Mouse (Mus musculus) telencephalon, adult 2 months (tissue): ENCODE measurements around the gene Slc16a13.

ENCODE experiments used
- DNase-seq: peaks from one replicate; pipeline ENCODE4 v3.0.0-alpha.2; 2011; ENCODE audit warnings: low read depth, low spot score

The Slc16a13 gene

DNA sequence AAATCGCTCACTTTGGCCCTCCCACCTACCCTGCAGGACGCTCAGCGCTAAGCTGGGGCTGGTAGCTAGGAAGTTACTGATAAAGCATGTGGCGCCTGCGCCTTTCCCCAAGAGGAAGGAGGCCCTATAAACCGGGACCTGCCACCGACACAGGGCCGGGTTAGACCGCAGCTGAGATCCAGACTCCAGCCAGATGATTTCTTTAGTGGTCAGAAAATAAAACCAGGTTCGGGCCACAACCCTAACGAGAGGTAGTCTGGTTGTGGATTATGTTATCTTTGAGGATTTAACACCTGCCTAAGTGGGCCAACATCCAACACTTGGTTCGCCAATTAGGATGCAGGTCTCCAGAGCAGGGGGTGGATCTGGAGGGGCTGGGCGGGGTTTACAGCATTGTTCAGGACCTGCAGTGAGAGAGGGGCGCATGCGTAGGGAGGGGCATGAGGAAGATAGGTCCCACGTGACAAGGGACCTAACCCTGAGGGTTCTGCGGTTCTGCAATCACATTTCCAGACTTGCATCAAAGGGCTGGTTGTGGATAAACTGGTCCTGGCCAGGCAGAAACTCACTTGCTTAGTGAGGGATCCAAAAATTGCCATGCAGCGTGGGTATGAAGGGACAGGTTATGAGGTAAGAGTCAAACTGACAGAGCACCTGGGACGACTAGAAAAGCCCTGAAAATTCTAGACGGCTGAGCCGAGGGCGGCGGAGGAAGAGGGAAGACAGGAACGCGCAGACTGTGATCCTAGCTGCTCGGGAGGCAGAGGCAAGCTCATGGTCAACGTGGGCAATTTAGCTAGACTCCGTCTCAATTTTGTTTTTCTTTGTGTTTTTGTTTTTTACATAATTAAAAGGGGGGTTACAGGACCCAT, at the start of gene Slc16a13:
Slc16a13 (minus strand) TSS at position 334 of the 872 bp plus-strand sequence.
- DNase-seq, result peak; percentile 98

DNA sequence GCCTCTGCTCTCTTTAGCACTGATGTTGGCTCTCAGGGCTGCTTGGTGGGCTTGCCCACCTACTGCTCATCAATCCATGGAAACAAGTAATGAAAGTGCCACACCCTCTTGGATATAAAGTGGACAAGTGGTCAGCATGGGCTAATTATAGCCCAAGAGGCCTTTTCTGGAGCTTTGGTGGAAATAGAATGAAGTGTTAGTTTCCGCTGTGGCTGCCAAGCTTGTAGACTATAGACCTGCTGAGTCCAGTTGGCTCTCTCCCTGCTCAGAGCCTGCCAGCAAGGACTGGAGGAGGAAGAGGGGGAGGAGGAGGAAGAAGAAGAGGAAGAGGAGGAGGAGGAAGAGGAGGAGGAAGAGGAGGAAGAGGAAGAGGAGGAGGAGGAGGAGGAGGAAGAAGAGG, 45.5 kb upstream of the Slc16a13 start:
- no peak for DNase-seq

DNA sequence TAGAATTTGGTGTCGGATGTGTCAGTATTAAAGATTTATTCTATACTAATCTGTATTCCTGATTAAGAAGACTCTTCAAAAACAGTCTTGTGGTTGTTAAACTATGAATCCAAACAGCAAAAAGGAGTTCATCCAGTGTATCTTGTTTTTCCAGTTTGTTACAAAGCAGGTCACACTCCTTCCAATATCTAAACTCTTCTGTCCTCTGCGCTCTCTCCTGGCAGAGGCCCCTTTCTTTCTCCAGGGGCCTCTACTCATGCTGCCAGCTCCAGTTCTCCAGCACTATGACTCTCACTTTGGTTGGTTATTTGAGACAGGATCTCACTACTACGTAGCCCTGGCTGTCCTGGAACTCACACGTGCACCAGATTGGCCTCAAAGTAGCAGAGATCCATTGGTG, 45.0 kb upstream of the Slc16a13 start:
- DNase-seq, result no peak

DNA sequence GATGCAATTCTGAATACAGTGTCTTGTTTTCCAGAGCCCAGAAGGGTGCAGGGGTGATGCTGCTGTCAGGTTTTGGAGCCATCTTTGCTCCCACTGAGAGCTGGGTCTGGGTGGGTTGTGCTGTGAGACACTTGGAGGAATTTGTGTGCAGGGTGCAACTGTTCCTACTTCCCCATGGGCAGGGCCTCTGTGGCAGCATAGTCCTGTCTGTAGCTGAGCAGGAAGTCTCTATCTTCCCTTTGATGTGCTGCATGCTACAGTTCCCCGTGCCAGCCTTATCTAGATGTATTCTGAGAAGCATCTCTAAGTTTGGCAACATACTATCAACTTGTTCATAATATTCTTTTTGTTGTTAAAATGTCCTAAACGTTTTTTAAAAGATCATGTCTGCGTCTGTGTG, 44.4 kb upstream of the Slc16a13 start:
- DNase-seq, result no peak

DNA sequence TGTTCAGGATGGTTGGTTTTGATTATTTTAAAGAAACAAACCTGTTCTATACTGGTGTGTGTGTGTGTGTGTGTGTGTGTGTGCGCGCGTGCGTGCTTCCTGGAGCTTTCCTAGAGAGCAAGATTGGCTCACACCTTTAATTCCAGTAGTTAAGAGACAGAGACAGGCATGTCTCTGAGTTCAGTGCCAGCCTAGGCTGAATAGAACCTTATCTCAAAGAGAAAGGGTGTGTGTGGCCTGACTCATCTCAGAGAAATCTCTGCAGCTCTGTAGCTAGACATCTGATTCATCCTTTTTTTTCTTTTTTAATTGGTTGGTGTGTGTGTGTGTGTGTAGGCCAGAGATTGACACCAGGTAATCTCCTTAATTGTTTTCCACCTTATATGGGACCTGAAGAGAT, 38.2 kb upstream of the Slc16a13 start:
- DNase-seq, result no peak

DNA sequence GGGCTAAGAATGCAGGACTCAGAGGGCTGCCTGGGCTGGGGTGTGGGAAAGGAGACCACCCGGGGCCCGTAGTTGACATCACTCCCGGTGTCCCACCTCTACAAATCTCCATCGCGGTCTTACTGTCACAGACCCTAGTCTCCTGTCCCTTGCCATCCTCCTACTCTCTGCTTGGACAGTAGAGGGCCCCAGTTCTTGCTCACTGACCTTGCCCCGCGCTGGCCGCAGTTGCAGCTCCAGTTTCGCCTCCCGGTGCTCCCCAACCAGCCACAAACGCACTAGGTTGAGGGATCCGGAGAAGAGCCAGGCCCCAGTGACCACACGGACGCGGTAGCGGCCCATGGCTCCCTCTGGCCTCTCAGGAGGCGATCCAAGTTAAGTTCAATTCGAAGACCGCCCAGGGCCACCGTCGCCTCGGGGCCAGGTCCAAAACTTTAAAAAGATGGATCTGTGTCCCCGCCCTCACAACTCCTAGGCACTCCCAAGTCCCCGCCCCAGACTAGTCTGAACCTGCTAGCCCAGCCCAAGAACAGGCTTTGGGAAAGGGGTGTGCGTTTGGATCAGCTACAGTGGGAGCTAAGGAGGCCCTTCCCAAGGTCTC, 34.2 kb upstream of the Slc16a13 start, which contains the start of gene Alox12:
Alox12 (minus strand) TSS at position 423 of the 601 bp plus-strand sequence.
- DNase-seq, result no peak

DNA sequence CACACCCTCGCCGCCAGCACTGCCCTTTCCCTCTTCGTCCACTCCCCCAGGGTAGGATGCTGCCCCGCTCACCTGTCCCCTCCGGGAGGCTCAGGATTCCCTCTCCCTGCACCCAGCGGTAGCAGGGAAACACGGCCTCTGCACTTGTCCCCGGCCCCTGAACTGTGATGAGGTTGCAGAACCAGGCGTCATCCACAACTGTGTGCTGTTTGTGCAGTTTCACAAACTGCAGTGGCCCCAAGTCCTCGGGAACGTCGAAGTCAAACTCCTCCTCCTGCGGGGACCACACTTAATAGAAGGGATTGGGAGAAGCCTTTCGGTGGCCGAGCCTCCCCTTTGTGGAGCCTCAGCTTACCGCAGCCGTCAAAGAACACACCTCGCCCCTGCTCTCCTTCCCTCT, 33.5 kb upstream of the Slc16a13 start:
- no peak for DNase-seq

DNA sequence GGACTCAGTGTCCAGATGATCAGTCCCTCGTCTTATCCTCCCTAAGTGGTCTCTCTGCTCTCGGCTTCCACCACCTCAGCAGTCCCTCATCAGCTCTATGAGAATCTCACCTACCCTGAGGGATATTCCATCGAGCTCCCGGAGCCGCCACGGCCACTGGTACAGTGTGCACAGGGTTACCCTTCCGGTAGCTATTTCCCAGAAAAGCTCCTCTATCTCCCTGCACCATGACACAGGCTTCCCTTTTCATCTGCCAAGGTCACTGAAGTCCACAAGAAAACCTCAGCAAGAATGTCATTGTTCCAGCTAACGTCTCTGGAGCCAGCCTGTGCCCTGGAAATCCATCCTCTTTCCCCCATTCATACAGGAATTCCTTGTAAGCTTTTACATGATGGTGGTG, 31.0 kb upstream of the Slc16a13 start:
- no peak for DNase-seq

DNA sequence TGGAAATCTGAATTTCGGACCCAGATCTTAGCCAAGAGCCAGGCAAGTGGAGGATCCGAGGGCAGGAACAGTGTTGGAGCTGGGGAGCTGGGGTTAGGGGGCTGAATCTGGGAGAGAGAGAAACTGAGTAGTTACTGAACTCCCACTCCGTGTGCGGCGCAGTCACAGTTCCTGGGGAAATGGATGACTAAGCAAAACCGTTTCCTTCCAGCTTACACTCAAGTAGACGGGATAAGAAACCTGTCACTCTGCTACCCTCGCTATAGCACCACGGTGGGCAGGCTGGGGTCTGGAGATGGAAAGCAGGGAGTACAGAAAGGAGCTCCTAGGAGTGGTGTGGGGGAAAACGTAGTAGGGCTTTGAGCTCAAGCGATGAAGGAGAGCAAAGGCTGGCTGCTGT, 29.3 kb upstream of the Slc16a13 start:
- no peak for DNase-seq

DNA sequence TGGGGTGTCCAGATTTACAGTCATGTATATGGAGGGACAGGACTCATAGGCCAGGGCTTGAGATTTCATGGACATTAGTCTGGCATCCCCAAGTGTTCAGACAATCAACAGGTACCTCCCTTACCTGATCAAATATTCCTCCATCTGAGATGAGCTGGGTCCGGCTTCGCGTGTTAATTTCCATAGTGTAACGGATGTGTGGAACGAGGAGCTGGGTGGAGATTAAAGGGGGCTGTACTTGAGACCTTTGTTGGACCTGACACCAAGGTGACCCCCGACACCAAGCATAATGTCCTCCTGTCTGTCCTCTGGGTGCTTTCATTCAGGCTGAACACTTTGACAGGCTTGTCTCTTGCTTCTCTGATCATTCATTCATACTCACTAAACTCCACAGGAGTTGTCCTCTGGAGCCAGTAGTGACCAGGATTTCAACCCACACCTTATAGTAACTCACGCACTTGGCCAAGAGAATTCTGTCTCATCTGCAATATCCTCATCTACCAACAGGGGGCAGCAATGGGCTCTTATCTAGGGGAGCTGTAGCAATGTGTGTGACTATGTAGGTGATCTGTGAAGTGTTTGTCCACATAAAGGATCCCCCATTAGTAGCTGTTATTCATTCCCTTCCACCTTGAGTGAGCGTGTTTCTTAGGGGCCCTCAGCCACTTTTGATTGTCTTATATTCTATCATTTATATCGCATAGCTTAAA, 26.4 kb upstream of the Slc16a13 start:
- DNase-seq, result no peak

DNA sequence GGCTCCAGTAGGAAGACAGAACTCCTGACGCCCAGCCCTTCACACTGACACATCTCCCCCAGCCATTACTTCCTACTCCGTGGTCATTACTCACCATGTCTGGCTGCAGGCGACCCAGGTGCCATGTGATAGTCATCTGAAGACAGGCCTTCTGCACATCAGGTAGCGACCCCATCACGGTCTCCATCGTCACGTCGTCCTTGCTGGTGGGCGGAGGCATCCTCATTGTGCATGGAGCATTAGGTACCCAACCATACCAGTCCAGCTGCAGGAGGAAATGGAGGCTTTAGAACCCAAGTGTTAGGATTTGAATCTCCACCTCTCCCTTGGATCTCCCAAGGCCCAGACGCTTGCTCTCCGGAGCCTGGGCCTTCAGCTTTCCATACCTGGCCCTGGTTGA, 21.7 kb upstream of the Slc16a13 start:
- DNase-seq, result no peak

DNA sequence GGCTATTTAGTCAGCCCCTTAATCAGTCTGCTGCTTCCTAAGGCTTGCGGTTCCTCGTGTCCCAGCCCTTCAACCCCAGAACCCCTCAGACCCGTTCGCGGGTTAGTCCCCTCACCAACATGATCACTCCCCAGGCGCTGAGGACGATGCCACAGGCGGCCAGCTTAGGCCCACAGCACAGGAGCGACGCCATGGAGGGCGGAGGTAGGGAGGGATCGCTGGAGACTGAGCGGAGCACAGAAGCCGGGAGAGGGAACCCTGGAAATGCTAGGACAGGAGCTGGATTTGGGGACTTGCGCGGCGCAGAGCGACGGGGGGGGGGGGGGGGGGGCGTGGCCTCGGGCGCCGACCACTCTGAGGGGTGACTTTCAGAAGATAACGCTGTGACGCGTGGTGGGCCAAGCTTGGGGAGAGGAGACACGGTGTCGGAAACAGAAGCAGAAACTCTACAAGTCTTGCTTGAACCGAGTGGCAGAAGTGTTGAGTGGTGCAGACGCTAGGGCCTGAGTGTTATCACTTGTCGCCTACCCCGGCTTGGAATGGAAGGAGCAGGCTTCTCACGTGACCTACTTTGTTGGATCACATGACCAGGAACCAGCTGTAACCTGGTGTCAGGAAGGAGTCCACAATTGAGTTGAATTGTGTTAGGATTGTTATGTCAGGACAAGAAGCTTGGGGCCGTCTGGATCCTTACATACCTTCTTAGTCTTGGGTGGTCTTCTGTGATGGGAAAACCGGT, 18.8 kb upstream of the Slc16a13 start, which contains the start of the genes Gm21988 and Rnasek:
Gm21988 (minus strand) TSS at position 290 of the 739 bp plus-strand sequence.
Rnasek (minus strand) TSS at position 302 of the 739 bp plus-strand sequence.
- peak; percentile 88 for DNase-seq

DNA sequence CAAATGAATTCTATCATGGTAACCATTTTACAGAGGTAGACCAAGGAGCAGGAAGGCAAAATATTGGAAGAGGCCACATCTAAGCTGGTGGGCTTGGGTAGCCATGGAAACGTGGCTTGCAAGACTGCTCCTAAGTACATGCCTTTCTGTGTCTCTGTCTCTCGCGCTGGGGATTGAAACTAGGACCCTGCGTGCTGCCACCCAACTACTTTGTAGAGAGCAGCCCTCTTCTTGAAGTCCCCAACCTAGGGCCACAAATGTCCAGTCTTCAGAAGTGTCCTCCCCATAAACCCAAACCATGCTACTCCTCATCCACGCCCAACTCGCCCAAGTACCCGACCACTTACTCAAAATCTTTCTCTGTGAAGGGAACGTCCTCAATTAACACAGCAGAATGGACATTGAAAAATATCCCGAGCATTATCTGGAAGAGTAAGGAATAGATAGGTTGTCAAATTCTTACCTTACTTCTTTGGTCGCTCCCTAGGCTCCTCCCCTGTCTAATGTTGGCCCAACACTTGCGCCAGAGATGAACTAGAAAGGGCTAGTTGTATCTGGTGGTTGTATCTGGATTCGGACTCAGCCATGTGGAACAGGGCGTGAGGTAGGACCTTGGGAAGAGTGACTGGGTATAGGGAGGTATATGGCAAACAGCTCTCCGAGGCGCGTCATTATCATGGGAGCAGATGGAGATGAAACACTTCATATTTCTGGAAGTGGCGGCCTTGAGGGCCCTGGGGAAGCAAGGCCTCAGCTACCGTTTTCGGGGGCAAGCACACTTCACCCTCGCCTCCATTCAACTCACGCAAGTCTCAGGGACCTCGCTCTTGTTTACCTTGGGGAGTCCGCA, 18.0 kb upstream of the Slc16a13 start:
- DNase-seq, result no peak

DNA sequence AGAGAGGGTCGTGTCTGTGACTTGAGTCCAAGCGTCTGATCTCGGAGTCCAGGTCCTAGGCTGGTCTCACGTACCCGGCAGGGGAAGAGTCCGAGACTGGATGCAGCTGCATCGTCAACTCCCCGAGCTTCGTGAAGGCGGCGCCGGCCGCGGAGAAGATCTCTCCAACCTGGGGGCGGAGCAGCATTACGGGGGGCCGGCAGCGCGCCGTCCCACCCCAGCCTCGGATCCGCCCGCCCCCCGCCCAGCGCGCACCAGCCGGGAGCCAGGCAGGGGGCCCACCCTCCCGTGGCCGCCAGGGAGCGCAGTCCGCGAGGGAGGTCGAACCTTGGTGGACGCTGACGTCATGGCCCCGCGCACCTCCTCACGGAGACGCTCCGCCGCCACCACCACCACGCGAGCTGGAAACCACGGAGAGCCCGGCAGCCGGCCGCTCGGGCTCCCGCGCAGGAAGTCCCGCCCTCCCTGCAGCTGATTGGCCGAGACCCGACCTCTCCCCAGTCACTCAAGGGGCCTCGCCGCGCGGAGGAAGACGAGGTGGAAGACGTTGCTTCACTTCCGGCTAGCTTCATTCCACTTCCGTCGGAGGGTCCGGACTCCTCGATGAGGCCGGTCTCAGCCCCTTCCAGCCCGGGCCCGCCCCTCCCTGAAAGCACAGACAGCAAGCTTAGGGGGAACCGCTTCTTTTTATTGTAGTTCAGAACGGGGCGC, 16.7 kb upstream of the Slc16a13 start, which contains the start of gene 0610010K14Rik:
0610010K14Rik (minus strand) TSS at position 458 of the 711 bp plus-strand sequence.
- peak; percentile 95 for DNase-seq

DNA sequence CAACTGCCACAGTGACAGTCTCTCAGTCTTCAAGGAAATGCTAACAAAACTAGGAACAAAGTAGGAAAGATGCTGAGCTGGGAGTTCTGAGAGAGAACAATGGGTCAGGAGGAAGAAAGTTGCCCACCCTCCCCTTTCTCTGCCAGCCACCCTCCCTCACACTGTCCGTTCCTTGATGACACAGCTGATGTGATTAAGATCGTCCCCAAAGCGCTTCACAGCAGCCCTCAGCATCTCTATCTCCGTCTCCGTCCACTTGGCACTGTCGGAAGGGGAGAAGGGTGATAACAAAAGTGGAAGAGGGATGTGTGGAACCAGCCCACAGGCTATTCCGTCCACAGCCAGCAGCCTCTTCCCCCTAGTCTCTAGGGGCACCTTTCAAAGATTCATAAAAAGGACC, 15.9 kb upstream of the Slc16a13 start:
- DNase-seq, result no peak

DNA sequence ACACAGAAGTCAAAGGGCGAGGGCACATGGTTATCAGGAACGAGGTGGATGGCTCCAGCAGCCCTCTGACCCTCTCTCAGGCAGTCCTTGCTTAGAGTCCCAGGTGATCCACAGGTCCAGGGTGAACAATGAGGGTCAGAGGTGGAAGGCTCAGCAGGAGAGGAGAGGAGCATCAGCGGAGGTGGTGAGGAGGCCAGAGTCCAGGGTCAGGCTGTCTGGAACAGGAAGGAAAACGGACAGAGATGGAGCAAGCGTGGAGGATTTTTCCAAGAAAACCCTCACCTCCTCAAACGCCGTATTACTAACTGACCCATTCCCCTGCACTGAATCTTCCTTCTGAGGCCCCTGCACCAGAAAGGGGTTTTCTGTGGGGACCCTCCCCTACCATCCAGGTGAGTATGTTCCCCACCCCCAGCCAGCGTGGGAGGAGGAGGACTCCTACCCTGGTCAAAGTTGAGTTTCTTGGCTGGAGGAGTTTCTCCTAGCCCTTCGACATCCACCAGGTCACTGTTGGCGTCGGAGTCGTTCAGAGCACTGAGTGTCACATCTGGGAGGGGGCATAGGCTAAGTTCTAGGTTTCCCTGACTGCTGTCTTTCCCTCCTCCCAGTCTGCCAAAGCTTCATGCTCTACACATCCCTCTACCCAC, 14.5 kb upstream of the Slc16a13 start:
- DNase-seq, result no peak

DNA sequence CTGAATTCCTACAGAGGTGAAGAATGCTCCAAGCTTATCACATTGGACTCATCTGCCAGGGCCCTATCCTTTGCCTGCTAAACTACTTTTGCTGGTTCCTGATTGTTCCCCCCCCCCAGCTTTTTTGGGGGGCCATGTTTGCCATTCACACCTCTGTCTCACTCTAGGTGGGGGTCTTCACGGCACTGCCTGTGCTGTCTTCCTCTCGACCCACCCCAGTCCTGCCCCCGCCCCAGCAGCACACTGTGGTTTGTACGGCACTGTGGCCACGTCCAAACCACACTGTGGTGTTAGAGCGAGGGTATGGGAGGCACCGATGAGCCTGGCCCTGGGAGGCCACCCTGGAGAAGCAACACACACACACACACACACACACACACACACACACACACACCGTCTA, 13.6 kb upstream of the Slc16a13 start:
- no peak for DNase-seq

DNA sequence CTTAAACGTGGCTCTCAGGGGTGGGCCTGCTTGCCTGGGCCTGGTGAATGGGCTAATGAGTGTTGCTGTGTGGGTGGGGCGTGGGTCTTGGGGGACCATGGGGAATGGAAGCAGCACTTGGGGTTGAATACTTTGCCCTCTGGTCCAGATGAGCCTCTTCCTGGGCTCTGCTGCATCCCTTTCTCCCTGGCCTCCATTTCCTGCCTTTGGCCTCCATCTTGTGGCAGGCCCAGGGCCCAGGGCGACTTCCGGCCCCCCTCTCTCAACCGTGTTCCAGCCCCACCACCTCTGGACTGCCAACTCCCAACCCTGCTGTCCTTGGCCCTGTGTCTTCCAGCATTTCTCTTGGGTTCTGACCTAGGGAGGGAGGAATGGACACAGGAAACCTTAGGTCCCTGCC, 13.2 kb upstream of the Slc16a13 start:
- DNase-seq, result no peak

DNA sequence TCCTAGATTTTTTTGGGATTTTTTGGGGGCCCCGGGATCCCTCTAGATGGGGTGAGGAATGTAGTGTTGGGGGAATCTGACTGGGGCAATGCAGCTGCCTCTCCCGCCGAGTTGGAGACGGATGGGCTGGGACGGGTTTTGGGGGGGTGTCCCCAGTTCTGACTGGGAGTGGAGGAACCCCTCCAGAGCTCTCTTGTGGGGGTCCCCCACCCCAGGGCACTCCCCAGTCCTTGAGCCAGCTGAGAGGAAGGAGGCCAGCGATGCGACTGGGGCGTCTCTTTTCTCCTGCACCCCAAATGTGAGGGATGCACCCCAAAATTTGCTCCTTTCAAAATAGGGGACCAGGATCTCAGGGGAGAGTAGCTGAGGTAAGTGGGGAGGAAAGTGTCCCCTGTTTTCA, 12.2 kb upstream of the Slc16a13 start:
- no peak for DNase-seq
